Mouse (Mus musculus): ENCODE measurements around the gene Eif2s2.
"Not testable (repeated sequence)": the region's sequence is repeated elsewhere in the genome, so short reads cannot be mapped to it uniquely, and the experiment has no call there.

Gene Eif2s2

GRCm38 (mm10) chr2:154892201-154893044, at the start of gene Eif2s2:
Gene Eif2s2 (minus strand): TSS chr2:154892935.
- peak; percentile 93 to 94 for DNase-seq (ENCODE audit: low read depth in 1 of 2, low spot score in 2 of 2)

DNA sequence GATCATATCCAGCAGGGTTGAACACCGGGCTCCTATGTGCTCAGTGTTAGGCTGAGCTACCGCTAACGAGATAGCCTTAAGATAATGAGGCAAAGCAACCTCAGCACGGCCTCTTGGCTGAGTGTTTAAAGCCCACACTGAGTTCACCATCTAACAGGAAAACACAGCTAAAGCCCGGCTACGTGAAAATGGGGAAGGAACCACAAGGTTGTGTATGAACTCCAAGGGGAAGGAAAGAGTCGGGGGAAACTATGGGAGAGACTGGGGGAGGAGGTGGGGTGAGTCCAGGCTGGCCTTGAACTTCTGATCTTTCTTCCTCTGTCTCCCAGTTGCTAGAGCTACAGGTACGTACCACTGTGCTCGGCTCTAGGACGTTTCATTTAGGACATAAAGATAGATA, 49.2 kb upstream of the Eif2s2 start:
- DNase-seq (ENCODE audit: low read depth in 1 of 2, low spot score in 2 of 2), result no peak

GRCm38 (mm10) chr2:154937547-154938390, 45.0 kb upstream of the Eif2s2 start:
- no peak for DNase-seq (ENCODE audit: low read depth in 1 of 2, low spot score in 2 of 2)

DNA sequence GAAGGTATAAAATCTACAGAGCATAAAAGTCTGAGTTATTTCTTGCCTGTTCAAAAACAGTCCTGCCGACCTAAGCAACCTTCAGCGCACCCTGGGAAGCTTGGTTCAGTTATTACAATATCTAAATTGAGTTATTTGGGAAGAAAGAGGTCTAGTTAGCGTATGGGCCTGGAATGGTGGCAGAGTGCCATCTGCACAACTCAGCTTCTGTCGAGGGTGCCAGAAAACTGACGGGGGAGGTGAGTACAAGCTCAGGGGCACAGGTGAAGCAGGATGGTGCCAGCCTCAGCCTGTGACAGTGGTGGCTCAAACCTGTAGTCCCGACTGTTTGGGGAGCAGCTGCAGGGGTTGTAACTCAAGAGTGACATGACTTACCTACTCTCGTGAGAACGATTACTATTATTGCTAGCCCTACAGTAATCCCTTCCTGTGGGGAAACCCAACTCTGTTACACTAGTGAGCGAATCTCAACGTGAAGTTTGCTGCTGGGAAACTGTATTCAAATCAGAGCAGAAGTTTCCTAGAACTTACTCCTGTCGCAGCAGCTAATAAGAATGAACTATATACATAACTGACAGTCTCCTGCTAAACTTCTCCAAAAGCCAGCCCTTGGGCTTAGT, 43.9 kb upstream of the Eif2s2 start:
- no peak for DNase-seq (ENCODE audit: low read depth in 1 of 2, low spot score in 2 of 2)

DNA sequence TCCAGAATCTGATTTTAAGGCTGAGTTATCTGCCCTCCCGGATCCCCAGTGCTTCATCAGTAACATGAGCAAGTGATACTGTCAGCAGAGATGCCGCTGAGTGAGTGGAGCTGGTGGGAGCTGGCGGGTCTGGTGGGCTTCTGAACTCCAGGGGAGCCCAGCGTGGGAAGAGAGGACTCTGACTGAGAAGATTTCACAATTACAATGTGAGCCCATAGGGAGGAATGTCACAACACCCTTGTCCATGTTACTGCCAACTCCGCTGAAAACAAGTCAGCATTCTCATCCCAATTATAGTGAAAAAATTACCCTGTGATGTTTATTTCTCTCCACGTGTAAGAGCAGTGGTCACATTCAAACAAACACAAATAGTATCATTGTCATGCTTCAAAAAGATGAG, 43.4 kb upstream of the Eif2s2 start:
- no peak for DNase-seq (ENCODE audit: low read depth in 1 of 2, low spot score in 2 of 2)

GRCm38 (mm10) chr2:154933884-154934283, 41.1 kb upstream of the Eif2s2 start:
- no peak for DNase-seq (ENCODE audit: low read depth in 1 of 2, low spot score in 2 of 2)

GRCm38 (mm10) chr2:154928298-154928697, 35.6 kb upstream of the Eif2s2 start:
- DNase-seq (ENCODE audit: low read depth in 1 of 2, low spot score in 2 of 2), result no peak

DNA sequence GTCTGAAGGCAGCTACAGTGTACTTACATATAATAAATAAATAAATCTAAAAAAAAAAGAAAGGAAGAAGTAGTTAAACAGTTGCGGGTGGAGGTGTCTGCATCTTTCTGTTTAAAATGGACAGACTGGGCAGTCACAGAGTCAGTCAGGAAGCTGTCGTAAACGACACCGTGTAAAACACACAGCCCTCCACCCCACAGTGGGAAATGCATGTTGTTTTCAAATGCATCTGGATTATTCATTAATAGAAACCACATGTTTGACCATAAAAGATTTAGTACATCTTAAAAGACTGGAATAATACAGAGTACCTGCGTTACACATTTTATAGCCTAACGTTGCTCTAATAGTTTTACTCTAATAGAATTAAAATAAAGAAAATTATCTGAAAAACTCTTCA, 34.1 kb upstream of the Eif2s2 start:
- no peak for DNase-seq (ENCODE audit: low read depth in 1 of 2, low spot score in 2 of 2)

DNA sequence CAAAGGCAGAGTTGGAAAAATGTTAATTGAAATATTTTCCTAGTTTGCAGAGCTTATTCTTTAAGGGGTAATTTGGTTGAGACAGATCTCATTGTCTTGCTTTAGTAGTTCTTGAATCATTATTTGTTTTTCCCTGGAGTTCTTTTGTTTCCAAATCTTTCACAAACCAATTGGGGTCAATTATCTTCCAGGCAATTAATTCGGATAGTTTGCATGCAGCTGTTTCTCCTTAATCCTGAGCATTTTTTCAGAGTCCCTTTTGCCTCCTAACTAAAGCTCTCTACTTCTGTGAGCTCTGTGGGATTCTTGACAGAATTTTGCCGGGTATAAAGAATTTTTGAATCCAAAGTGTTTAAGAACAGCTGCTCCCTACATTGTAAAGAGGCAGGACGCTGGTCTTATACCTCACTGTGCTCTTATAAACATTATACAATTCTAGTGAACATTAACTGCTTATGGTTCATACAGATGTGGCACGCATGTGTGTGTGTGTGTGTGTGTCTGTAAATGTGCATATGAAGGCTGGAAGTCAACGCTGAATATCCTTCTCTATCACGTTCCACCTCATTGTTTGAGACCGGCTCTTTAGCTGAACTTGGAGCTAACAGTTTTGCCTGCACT, 32.8 kb upstream of the Eif2s2 start:
- DNase-seq (ENCODE audit: low read depth in 1 of 2, low spot score in 2 of 2), result no peak

GRCm38 (mm10) chr2:154922134-154922533, 29.4 kb upstream of the Eif2s2 start:
- DNase-seq (ENCODE audit: low read depth in 1 of 2, low spot score in 2 of 2), result not testable (repeated sequence)

DNA sequence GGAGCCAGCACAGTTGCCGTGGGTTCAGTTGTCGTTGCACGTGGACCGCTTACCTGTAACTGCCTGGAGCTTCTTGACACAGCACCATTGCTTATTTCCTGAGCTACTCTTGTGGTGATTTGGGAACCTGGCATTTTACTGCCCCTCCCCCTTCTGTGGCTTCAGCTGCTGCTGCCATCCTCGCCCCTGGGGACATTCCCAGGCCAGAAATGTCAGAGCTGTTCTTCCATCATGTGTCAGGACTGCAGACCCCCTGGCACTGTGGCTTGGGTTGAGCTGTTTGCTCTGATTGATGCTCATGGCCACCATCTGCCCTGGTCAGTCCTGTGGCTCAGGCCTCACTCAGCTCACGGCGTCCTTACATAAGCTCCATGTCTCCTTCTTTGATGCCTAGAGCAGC, 28.2 kb upstream of the Eif2s2 start:
- DNase-seq (ENCODE audit: low read depth in 1 of 2, low spot score in 2 of 2), result no peak

DNA sequence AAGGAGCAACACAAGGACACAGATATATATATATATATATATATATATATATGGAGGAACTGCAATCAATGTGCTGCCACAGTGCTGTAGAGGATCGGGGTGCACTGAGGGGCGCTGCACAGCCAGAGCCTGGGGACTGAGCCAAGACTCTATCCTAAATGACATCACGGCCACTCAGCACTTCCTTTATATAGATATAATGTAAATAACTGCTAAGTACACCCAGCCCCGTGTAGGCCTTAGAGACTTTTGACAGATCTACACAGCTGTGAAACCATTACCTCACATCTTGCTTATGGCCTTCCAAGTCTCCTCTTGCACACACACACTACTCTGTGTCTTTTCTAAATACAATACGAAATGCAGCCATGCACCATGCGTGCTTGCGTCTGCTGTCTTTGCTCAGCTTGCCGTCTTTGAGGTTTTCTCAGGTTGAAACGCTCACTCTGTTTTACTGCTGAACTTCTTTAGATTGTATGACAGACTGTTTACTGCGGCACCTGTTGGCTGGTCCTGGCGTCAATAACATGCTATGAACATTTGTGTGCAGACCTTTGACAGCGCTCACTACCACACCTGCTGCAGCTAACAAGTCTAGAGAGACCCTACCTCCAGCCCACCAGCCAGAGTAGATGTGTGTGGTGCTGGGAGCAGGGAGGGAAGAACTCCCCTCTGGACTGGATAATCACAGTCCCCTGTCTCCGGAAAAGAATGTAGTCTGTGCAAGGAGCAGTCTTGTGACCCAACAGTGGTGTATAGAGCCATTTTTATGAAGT, 25.3 kb upstream of the Eif2s2 start:
- DNase-seq (ENCODE audit: low read depth in 1 of 2, low spot score in 2 of 2), result no peak

- no peak for DNase-seq (ENCODE audit: low read depth in 1 of 2, low spot score in 2 of 2)
These were observed 23.8 kb upstream of the Eif2s2 start for GRCm38 (mm10) chr2:154916547-154916946.

DNA sequence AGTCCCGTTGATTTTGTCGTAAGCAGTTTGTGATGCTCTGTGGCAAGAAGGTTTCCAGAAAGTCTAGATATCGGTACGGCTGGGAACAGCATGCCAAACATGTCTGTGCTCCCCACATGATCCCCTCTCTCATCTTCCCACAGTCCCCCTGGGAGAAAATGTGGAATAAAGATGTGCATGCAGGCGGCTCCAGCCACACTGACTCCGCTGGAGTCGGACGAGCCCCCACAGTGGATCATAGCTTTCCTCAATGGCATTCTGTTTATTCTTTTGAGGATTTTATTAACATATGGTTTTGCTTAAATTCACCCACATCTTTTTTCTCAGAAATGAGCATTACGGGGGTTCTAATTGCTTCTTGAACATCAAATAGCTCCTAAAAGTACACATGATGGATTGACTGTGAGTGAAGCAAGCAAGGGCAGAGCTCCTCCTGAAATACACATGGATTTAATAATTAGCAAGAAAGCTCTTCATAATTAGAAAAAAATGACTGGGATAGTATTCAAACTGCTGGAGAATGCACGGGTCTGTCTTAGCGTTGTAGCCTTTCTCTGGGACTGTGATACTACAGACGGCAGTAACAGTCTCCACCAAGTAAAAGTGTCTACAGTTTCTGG, 23.3 kb upstream of the Eif2s2 start:
- DNase-seq (ENCODE audit: low read depth in 1 of 2, low spot score in 2 of 2), result no peak

DNA sequence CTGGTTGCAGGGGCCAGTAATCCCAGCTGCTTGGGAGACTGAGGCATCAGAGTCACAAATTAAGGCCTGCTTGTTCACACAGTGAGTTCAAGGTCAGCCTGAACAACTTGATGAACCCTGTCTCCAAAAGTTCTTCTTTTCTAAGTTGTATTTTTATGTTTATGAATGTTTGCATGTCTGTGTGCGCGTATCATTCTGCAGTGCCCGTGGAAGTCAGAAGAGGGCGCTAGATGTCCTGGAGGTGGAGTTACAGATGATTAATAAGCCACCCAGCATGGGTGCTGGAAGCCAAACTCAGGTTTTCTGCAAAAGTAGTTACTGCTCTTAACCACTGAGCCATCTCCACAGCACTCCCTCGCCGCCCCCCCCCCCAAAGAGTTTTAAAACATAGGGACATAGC, 17.1 kb upstream of the Eif2s2 start:
- no peak for DNase-seq (ENCODE audit: low read depth in 1 of 2, low spot score in 2 of 2)

DNA sequence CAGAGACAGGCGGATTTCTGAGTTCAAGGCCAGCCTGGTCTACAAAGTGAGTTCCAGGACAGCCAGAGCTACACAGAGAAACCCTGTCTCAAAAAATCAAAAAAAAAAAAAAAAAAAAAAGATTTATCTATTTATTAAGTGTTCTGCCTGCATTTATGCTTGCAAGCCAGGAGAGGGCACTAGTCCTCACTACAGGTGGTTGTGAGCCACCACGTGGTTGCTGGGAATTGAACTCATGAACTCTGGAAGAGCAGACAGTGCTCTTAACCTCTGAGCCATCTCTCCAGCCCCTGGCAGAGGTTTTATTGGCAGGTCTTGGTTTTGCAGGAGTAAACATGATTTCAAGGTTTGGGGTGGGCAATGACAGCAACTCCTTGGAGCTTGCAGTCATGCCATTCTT, 15.5 kb upstream of the Eif2s2 start:
- DNase-seq (ENCODE audit: low read depth in 1 of 2, low spot score in 2 of 2), result not testable (repeated sequence)

- DNase-seq (ENCODE audit: low read depth in 1 of 2, low spot score in 2 of 2), result no peak
These were observed 13.1 kb upstream of the Eif2s2 start for GRCm38 (mm10) chr2:154905796-154906195.

- DNase-seq (ENCODE audit: low read depth in 1 of 2, low spot score in 2 of 2), result no peak
These were observed 9.4 kb upstream of the Eif2s2 start for GRCm38 (mm10) chr2:154902111-154902510.

DNA sequence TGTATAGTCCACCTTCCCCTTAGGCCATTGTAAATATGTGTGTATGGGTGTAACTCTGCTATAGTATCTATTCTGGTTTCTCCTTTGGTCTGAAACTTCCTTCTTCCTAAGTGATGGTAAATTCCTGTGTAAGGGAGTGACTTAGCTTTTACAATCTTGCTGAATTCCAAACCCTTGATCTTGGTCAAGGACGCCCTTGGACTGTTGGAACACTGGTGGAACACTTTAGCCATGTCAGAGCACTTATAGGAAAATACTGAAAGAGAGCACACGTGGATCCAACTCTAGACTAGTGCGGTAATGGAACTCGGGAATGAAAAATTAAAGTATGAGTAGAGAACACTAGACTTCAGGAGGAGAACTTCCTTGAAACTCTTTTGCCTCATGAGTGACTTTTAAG, 6.7 kb upstream of the Eif2s2 start:
- DNase-seq (ENCODE audit: low read depth in 1 of 2, low spot score in 2 of 2), result not testable (repeated sequence)

DNA sequence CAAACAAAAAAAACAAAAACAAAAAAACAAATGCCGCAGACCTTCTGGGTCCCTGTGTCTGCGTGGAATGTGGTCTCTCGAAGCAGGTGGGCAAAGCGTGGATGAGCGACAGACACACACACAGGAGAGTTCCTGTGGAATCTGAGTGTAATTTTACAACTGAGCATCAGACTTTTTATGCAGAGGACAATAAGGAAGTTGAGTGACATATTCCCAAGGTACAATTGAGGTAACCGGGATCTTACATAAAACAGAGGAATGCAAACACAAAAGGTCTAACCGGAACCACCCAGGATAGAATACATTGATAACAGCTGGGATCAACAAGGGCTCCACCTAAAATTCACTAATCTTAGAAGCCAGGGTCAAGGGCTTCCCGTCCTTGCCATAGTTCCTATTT, 6.3 kb upstream of the Eif2s2 start:
- DNase-seq (ENCODE audit: low read depth in 1 of 2, low spot score in 2 of 2), result not testable (repeated sequence)

Measured in monocyte, adult 2 months (primary cell).